Mouse (Mus musculus) bone marrow macrophage, adult 2 months (primary cell): ENCODE data around the gene Rab25.

Experiments used
- CTCF ChIP-seq: IDR thresholded peaks from 2 replicates; pipeline ENCODE4 v1.5.1; 2012; ENCODE audit warnings: low read depth, mild to moderate bottlenecking, low read length, moderate library complexity
- POLR2A ChIP-seq: IDR thresholded peaks from 2 replicates; pipeline ENCODE4 v1.6.1; 2012; ENCODE audit warnings: mild to moderate bottlenecking, low read depth, low read length, borderline replicate concordance

GRCm38 (mm10) chr3:88512896-88513545 lies 35.1 kb downstream of the Rab25 start:
- TF ChIP-seq CTCF (no peak), POLR2A (no peak)
